Mouse (Mus musculus): Measurements from ENCODE around the gene Sugct.

- TF ChIP-seq CTCF (IDR thresholded peaks at IDR 0.05; ENCODE audit: low read depth) (no peak), EP300 (IDR thresholded peaks at IDR 0.05; ENCODE audit: low read depth) (no peak)
These were observed 368.5 kb downstream of the Sugct start for GRCm38 (mm10) chr13:17326863-17327262.
